Mouse (Mus musculus) layer of hippocampus, postnatal 14 days (tissue): ENCODE measurements around the gene Gjb2. TPM values are rescaled to one million over a fixed set of nuclear protein-coding genes. Genes with fewer than 3 reads are reported as not detected.

ENCODE experiments used
- DNase-seq, 2 experiments: peaks; one replicate each; pipeline ENCODE4 v3.0.0; 2021 to 2022; ENCODE audit warnings: low spot score in 2 of 2, mixed read lengths in 1 of 2
- long read RNA-seq, 2 experiments: library from polyadenylated mRNA; stranded (forward); transcript quantifications; one replicate each; pipeline ENCODE4 v2.0.0; 2021
- total RNA-seq, 2 experiments: library from RNA; stranded (reverse); gene quantifications; 2 replicates each; pipeline ENCODE4 v1.2.3; 2021

Gjb2 gene
- 1 to 10 TPM; 9.2 to 9.5 TPM for total RNA-seq
- long read RNA-seq, experiment 1, transcript Gjb2-201 (2 exons, 2,406 nt), result major isoform, 11 of 11 reads
- long read RNA-seq, experiment 1, partial matches to known transcripts, result 0 of 11 reads
- long read RNA-seq, experiment 1, other reads (novel, unspliced or antisense), result 0 of 11 reads
- long read RNA-seq, experiment 2, transcript Gjb2-201 (2 exons, 2,406 nt), result major isoform, 9 of 10 reads
- long read RNA-seq, experiment 2, partial matches to known transcripts, result 0 of 10 reads
- long read RNA-seq, experiment 2, other reads (novel, unspliced or antisense), result 1 of 10 reads

GRCm38 (mm10) chr14:57104106-57105023 lies at the start of gene Gjb2:
TSS of gene Gjb2 (minus strand) at chr14:57104702.
- DNase-seq, result peak in 1 of 2 experiments; percentile 11

- DNase-seq, result peak in 1 of 2 experiments; percentile 34
These were observed 41.2 kb upstream of the Gjb2 start for GRCm38 (mm10) chr14:57145741-57146140.

- DNase-seq, result no peak
These were observed 30.8 kb upstream of the Gjb2 start for GRCm38 (mm10) chr14:57135265-57135664.

GRCm38 (mm10) chr14:57133161-57133661 lies 28.7 kb upstream of the Gjb2 start, which contains the start of gene Gjb6:
TSS of gene Gjb6 (minus strand) at chr14:57133611.
- DNase-seq, result no peak

DNA sequence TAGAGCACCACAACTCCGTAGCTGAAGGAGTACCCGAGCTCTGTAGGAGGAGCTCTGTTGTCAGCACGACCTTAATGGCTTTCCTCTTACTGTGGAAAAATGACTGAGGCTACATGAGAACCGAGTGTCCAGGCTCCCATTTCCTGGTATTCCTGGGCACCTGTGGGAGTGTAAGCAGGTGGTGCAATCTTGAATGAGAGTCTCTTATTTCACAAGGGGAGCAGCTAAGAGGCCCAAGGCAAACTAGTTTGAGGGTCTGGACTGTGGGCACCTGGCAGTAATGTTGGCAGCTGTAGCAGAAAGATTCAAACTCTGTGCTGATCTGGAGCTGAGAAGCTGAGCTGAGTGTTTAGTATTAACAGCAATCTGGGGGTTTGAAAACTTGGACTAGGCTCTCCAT lies 22.9 kb upstream of the Gjb2 start:
- DNase-seq, result no peak

DNA sequence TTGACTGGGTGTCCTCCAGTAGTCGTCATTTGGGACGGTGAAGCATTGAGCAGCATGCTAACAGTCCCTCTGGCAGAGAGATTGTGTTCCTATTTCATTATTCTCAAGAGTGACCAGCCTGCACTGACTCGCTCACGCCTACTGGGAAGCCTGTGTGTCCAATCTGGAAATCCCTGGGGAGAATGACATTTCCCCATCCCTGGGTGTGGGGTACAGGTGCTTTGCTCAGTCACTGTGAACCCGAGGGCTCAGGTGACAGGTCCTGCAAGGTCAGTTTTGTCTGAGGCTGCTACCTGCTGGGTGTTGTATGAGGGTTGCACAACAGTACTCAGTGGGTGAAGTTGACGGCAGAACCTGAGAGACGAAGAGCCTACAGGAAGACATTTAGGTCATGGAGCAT lies 17.8 kb upstream of the Gjb2 start:
- no peak for DNase-seq

DNA sequence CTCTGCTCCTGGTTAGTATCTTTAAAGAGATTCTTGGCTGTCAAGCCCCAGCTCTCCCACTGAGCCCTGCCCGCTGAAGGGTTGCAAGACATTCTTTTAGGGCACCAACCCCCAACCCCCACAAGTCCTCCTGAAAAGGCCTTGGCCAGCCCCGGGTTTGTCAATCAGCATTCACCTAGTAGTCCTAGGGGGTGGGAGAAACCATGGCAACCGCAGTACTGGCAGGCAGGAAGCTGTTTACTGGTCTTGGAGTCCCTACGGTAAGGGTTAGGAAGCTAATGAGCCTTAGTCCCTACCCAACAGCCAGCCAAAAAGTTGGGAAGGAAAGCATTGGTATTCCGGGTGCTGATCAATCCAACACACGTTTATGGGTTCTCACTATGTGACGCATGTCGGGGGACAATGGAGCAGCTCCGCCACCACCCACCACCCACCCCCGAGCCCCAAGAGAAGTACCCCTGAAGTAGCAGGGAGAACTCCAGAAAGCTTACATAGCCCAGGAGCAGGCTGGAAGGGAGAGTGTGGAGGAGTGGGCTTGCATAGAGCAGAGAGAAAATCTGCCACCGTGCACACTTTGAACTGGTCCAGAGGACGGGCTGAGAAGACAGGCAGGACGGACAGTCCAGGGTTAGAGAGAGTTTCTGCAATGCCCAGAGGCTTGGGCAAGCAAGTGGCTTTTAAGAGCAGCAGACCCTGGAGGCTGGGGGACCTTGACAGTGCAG lies 11.5 kb upstream of the Gjb2 start, which contains the start of gene Gm4491:
TSS of gene Gm4491 (minus strand) at position 61 of the 722 bp plus-strand sequence.
- DNase-seq, result peak; percentile 42 to 84

GRCm38 (mm10) chr14:57109194-57109593 lies 4.7 kb upstream of the Gjb2 start:
- DNase-seq, result peak; percentile 26 to 65

- no peak for DNase-seq
These were observed 3.4 kb upstream of the Gjb2 start for GRCm38 (mm10) chr14:57107916-57108315.

GRCm38 (mm10) chr14:57107091-57107490 lies 2.6 kb upstream of the Gjb2 start:
- no peak for DNase-seq

GRCm38 (mm10) chr14:57105721-57106120 lies 1.2 kb upstream of the Gjb2 start:
- no peak for DNase-seq

- DNase-seq, result no peak
These were observed 609 bp upstream of the Gjb2 start for GRCm38 (mm10) chr14:57105111-57105510.

- DNase-seq, result no peak
These were observed 794 bp downstream of the Gjb2 start for GRCm38 (mm10) chr14:57103711-57104105.

DNA sequence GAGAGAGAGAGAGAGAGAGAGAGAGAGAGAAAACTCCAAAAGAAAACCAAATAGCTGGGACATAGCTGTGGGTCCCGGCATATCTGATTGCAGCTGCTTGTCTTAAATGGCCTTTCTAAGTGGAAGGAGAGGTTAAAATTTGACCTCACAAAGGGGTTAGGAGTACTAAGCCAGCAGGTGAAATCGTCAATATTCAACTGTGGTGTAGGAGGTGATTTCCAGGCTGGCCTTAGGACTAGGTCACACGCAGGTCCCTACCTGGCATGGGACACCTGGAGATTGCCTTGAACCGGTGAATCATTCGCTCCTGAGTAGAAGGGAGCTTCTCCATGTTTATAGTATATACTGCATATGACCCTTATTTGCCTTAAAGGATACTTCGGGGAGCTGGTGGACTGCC lies 1.4 kb downstream of the Gjb2 start:
- no peak for DNase-seq

DNA sequence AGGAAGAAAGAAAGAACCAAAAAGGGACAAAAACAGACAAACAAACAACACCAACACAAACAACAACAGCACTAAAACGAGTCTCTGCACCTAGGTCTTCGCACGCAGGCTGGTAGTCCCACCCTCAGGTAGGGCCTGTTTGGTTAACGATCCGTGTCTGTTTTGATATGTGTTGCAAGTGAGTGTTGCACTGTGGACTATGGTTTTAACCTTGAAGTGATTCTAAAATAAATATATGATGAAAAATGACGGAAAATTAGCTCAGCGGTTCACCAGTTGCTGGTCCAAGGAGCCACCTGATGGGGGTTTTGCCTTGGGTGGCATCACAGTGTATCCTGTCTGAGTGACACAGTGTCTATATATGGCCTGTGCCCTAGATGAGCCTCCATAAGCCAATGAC lies 2.9 kb downstream of the Gjb2 start:
- no peak for DNase-seq

DNA sequence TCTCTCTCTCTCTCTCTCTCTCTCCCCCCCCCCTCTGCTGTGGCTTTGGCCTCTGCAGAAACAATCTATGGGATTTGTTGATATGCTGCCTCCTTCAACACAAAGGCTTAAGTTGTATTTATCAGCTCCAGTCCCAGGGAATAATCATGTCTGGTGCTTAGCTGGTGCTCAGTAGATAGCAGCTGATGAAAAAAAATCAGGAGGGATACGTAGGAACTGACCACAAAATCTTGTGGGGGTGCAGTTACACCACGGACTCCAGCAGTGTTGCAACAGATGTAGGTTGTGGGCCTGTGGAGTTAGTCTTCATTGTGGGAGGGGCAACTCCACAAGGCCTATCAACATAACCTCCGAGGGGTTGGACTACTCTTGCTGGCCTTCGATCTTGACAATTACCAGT lies 8.6 kb downstream of the Gjb2 start:
- no peak for DNase-seq

DNA sequence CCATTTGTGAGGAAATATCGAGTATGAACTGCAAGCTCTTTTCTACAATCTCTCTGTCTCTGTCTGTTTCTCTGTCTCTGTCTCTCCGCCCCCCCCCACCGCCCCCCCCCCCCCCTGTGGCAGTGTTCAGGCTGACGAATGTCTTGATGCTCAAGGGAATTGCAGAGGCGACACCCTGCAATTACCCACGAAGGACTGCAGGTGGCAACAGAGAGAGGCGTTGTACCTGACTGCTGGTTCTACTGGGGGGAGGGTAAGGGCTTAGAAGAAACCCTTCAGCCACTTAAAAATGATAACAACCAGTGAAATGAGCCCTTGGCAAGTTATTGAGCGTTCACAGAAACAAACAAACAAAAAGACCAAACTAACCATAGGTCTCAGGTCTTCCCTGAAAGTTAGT lies 11.5 kb downstream of the Gjb2 start:
- peak; percentile 32 to 62 for DNase-seq

GRCm38 (mm10) chr14:57090001-57090400 lies 14.5 kb downstream of the Gjb2 start:
- no peak for DNase-seq

DNA sequence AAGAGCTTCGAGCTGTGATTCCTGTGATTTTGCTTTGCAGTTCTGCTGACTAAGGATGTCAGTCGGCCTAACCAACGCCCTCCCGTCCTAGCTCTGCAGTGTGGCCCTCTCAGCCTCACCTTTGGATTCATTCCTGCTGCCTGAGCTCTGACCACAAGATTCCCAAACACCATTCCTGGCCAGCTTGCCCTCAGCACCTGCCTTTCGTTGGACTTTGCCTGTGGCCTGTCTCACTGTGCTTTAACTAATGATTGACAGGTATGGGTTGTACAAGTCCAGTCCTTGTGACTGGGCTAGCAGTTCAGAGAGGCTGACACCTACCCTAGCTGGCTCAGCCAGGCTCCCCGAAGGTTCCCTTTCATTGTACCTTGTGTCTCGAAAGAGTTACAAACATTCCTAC lies 15.4 kb downstream of the Gjb2 start:
- DNase-seq, result no peak

- DNase-seq, result no peak
These were observed 20.3 kb downstream of the Gjb2 start for GRCm38 (mm10) chr14:57084180-57084668.

GRCm38 (mm10) chr14:57082863-57083262 lies 21.6 kb downstream of the Gjb2 start:
- DNase-seq, result no peak
